Mouse (Mus musculus): ENCODE results near the gene Lif. TPM values are rescaled to one million over a fixed set of nuclear protein-coding genes. Genes with fewer than 3 reads are reported as not detected.
A peak's percentile ranks its signal among the peaks of the same experiment; 100 is the strongest.

Lif gene
- polyA plus RNA-seq, 1 experiment from 2014 or later = not detected

DNA sequence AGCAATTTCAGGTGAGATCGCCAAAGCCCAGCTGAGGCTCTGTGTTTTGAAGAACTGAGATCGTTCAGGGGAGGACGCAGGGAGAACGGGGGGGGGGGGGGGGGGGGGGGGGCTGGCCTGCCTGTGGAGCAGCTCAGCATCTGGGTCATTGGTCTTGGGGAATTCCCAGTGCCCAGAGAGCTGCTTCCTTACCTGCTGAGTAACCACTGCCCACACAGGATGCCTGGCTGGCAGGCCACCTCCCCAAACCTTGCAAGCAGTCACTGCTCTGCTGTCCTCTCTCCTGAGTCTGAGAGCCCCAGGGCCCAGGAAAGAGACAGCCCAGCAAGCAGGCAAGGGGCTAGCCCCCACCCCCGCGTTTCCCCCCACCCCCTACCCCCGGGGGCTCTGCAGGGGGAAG, 5.5 kb downstream of the Lif start:
- H3K27ac ChIP-seq (ENCODE audit: low read depth) = no peak overlapping the region
- H3K4me3 ChIP-seq (ENCODE audit: low read depth, low read length) = no peak overlapping the region

DNA sequence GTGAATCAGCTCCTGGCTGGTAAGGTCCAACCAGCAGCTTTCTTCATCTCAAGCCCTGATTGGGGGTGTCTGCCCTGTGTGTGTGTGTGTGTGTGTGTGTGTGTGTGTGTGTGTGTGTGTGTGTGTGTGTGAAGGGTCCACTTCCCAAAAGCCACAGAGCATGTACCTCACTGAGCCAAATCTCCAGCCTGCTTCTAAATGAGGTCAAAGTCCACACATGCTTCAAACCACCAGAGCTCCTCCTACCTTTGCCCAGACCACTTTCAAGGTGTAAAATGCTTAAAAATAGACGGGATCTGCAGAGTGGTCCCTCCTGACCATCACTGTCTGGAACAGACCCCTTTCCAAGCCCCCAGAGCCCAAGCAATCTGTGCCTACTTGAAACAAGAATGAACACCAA, 5.9 kb downstream of the Lif start:
- Histone ChIP-seq H3K9ac (replicated peaks) (no peak overlapping the region), H3K36me3 (replicated peaks; ENCODE audit: insufficient read depth, low read length) (no peaks in the 10 kb centered on the region), H3K4me1 (ENCODE audit: insufficient read depth) (peaks cover 24% of the 10 kb centered on the region), H3K27me3 (ENCODE audit: insufficient read depth, low read length) (peaks cover 33% of the 10 kb centered on the region), H3K9me3 (ENCODE audit: low read length) (no peaks in the 10 kb centered on the region), H3K27ac (ENCODE audit: low read depth) (no peak overlapping the region), H3K4me3 (ENCODE audit: low read depth, low read length) (no peak overlapping the region), H3K4me2 (ENCODE audit: low read depth, low read length) (no peak overlapping the region)
- TF ChIP-seq EP300 (IDR thresholded peaks at IDR 0.05; ENCODE audit: low read depth) = no peak
- TF ChIP-seq CTCF (IDR thresholded peaks at IDR 0.05; ENCODE audit: low read depth) = no peak
- DNase-seq = no peak
- WGBS (ENCODE audit: insufficient replicate concordance) = 46% methylated on average over 1 of the region's 1 CpGs
- no peak for ATAC-seq

More for the DNA sequence above, 5.5 kb downstream of the Lif start:
- DNase-seq (no peak), ATAC-seq (no peak)
- H3K4me1 ChIP-seq (ENCODE audit: insufficient read depth) = peaks cover 28% of the 10 kb centered on the region
- TF ChIP-seq CTCF (IDR thresholded peaks at IDR 0.05; ENCODE audit: low read depth) (no peak), EP300 (IDR thresholded peaks at IDR 0.05; ENCODE audit: low read depth) (no peak)
- H3K36me3 ChIP-seq (replicated peaks; ENCODE audit: insufficient read depth, low read length) = no peaks in the 10 kb centered on the region
- no peaks in the 10 kb centered on the region for H3K9me3 ChIP-seq (ENCODE audit: low read length)
- no peak overlapping the region for H3K4me2 ChIP-seq (ENCODE audit: low read depth, low read length)
- peaks cover 29% of the 10 kb centered on the region for H3K27me3 ChIP-seq (ENCODE audit: insufficient read depth, low read length)
- 26% methylated on average over 6 of the region's 7 CpGs for WGBS (ENCODE audit: insufficient replicate concordance)
- H3K9ac ChIP-seq (replicated peaks) = no peak overlapping the region

DNA sequence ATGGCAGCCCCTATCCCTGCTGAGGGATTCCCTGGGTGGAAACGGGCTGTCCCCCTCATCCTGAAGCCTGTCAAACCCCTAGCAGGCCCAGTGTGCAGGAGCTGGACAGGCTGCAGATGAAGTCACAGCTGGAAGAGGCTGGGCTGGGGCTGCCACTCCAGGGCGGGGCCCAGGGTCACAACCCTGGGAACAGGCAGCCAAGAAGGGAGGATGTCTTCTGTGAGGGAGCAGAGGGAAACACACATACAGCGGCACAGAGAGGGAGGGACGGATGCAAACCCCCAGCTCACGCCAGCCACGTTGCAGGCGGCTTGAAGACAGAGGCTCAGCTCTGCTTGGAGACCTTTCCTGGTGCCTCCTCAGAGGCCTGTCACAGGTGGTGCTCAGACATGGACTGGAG, 6.7 kb downstream of the Lif start:
- peaks cover 41% of the 10 kb centered on the region for H3K27me3 ChIP-seq (ENCODE audit: insufficient read depth, low read length)

DNA sequence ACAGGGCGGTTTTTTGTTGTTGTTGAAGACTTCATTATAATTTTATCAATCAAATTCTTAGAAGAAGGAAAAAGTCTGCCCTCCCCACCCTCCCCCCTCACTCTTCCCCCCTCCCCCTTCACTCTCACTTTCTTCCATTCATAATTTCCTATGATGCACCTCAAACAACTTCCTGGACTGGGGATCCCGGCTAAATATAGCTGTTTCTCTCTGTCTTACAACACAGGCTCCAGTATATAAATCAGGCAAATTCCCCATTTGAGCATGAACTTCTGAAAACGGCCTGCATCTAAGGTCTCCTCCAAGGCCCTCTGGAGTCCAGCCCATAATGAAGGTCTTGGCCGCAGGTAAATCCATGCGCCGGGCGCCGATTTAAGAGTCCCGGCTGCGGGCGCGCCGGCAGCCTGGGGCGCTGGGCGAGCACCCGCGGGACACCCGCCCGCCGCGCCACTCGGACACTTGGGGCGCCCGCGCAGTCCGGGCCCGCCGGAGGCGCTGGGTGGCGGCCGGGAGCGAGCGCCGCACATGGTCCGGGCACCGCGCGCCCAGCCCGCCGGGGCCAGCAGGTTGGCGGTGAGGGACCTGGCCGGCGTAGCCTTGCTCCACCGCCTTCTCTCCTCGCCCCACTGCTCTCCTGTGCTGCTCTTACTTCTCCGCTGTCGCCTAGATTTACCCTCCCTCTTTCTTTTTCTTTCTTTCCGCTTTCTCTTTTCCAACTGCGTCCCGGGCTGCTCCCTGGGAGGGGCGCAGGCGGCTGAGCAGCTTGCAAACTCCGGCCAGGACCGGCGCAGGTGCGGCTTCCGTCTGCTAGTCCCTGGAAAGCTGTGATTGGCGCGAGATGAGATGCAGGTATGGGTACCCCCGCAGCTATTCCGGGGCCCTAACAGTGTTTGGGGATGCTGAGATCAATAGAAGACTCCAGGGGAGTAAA, 9.2 kb downstream of the Lif start:
- Histone ChIP-seq H3K4me1 (ENCODE audit: insufficient read depth) (peaks cover 12% of the 10 kb centered on the region; the same call in 1 of the 2 replicates), H3K4me3 (ENCODE audit: low read depth, low read length) (peak overlapping the region; percentile 54), H3K36me3 (replicated peaks; ENCODE audit: insufficient read depth, low read length) (no peaks in the 10 kb centered on the region), H3K9me3 (ENCODE audit: low read length) (no peaks in the 10 kb centered on the region), H3K27me3 (ENCODE audit: insufficient read depth, low read length) (peaks cover 43% of the 10 kb centered on the region), H3K9ac (replicated peaks) (peak overlapping the region; percentile 35; the same call in 1 of the 2 replicates), H3K4me2 (ENCODE audit: low read depth, low read length) (peak overlapping the region; percentile 78), H3K27ac (ENCODE audit: low read depth) (no peak overlapping the region)
- DNase-seq (peak; percentile 65), ATAC-seq (peak; percentile 80)
- no peak for TF ChIP-seq EP300 (IDR thresholded peaks at IDR 0.05; ENCODE audit: low read depth)
- no peak for TF ChIP-seq CTCF (IDR thresholded peaks at IDR 0.05; ENCODE audit: low read depth)
- 1% methylated on average over 60 of the region's 61 CpGs for WGBS (ENCODE audit: insufficient replicate concordance)

More for the DNA sequence above, 6.7 kb downstream of the Lif start:
- no peak for TF ChIP-seq CTCF (IDR thresholded peaks at IDR 0.05; ENCODE audit: low read depth)
- no peak for TF ChIP-seq EP300 (IDR thresholded peaks at IDR 0.05; ENCODE audit: low read depth)
- Histone ChIP-seq H3K4me1 (ENCODE audit: insufficient read depth) (peaks cover 19% of the 10 kb centered on the region), H3K9me3 (ENCODE audit: low read length) (no peaks in the 10 kb centered on the region), H3K4me2 (ENCODE audit: low read depth, low read length) (no peak overlapping the region), H3K4me3 (ENCODE audit: low read depth, low read length) (no peak overlapping the region), H3K9ac (replicated peaks) (no peak overlapping the region), H3K36me3 (replicated peaks; ENCODE audit: insufficient read depth, low read length) (no peaks in the 10 kb centered on the region), H3K27ac (ENCODE audit: low read depth) (no peak overlapping the region)
- ATAC-seq (no peak), DNase-seq (no peak)
- WGBS (ENCODE audit: insufficient replicate concordance) = 67% methylated on average over 7 of the region's 7 CpGs

DNA sequence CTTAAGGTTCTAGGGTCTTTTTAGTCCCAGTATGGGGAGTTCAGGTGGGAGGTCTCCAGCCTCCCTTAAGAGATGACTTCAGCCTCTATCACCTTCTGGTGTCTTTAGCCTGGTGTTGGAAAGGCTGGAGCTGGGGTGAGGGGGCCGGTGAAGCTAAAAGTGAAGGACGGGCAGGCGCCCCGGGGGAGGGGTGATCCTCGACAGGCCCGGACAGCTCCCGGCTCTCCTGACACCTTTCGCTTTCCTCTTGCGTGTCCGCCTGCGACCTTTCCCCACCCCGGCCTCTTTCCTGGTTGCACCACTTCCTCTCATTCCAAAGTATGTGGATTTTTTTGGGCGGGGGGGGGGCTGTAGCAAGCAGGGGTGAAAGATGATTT, 9.8 kb downstream of the Lif start:
- no peak for ATAC-seq
- H3K27ac ChIP-seq (ENCODE audit: low read depth) = no peak overlapping the region
- no peak for DNase-seq
- H3K4me2 ChIP-seq (ENCODE audit: low read depth, low read length) = peak overlapping the region; percentile 78
- 4% methylated on average over 12 of the region's 13 CpGs for WGBS (ENCODE audit: insufficient replicate concordance)
- H3K9ac ChIP-seq (replicated peaks) = no peak overlapping the region
- TF ChIP-seq EP300 (IDR thresholded peaks at IDR 0.05; ENCODE audit: low read depth) = no peak
- TF ChIP-seq CTCF (IDR thresholded peaks at IDR 0.05; ENCODE audit: low read depth) = no peak
- peak overlapping the region; percentile 54 for H3K4me3 ChIP-seq (ENCODE audit: low read depth, low read length)
- peaks cover 12% of the 10 kb centered on the region; the same call in 1 of the 2 replicates for H3K4me1 ChIP-seq (ENCODE audit: insufficient read depth)
- no peaks in the 10 kb centered on the region for H3K36me3 ChIP-seq (replicated peaks; ENCODE audit: insufficient read depth, low read length)
- H3K27me3 ChIP-seq (ENCODE audit: insufficient read depth, low read length) = peaks cover 43% of the 10 kb centered on the region
- no peaks in the 10 kb centered on the region for H3K9me3 ChIP-seq (ENCODE audit: low read length)

DNA sequence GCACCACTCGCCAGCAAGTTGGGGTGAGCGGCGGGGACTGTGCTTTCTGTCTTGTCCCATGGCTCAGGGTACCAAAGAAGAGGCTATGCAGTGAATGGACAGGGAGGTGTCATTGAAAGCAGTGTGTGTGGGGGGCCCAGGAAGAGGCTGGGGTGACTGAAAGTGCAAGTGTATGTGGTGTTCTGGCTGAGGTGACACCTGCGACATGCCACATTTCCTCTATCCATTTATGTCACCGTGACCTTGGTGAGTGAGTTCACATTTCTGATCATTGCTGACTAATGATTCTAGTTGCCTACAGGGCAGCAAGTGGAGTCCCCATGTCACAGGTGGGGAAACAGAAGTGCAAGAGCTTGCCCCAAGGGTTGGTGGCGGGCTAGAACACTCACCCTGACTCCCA, 11.1 kb downstream of the Lif start:
- Histone ChIP-seq H3K4me3 (ENCODE audit: low read depth, low read length) (no peak overlapping the region), H3K9me3 (ENCODE audit: low read length) (no peaks in the 10 kb centered on the region), H3K9ac (replicated peaks) (no peak overlapping the region), H3K4me1 (ENCODE audit: insufficient read depth) (peaks cover 9% of the 10 kb centered on the region; the same call in 1 of the 2 replicates), H3K27ac (ENCODE audit: low read depth) (no peak overlapping the region), H3K27me3 (ENCODE audit: insufficient read depth, low read length) (peaks cover 46% of the 10 kb centered on the region), H3K36me3 (replicated peaks; ENCODE audit: insufficient read depth, low read length) (no peaks in the 10 kb centered on the region), H3K4me2 (ENCODE audit: low read depth, low read length) (no peak overlapping the region)
- ATAC-seq (no peak), DNase-seq (no peak)
- TF ChIP-seq CTCF (IDR thresholded peaks at IDR 0.05; ENCODE audit: low read depth) (no peak), EP300 (IDR thresholded peaks at IDR 0.05; ENCODE audit: low read depth) (no peak)
- WGBS (ENCODE audit: insufficient replicate concordance) = 68% methylated on average over 6 of the region's 6 CpGs
